Mouse (Mus musculus) limb, embryonic 13.5 days (tissue): Measurements from ENCODE around the gene 1700049E17Rik2. TPM values are rescaled to one million over a fixed set of nuclear protein-coding genes. Genes with fewer than 3 reads are reported as not detected.
"Not testable (repeated sequence)": the region's sequence is repeated elsewhere in the genome, so short reads cannot be mapped to it uniquely, and the experiment has no call there.

Experiments
- ATAC-seq: fragments of 200-750 bp; cut with Nextera tagmentation; 2 replicates; pipeline ENCODE4 v1.8.0; 2017; ENCODE audit warnings: low read depth, moderate number of reproducible peaks, moderate TSS enrichment; ENCODE audit not compliant: low FRiP score
- H3K27ac ChIP-seq: fragments of 300-500 bp; sonication (generic); 2 replicates; pipeline ENCODE4 v1.5.1; 2015; ENCODE audit warnings: inconsistent platforms, mild to moderate bottlenecking, moderate library complexity
- H3K27me3 ChIP-seq: fragments of 300-500 bp; sonication (generic); 2 replicates; pipeline ENCODE4 v1.6.1; 2015; ENCODE audit warnings: mild to moderate bottlenecking, inconsistent platforms
- H3K36me3 ChIP-seq: fragments of 300-500 bp; sonication (generic); 2 replicates; pipeline ENCODE4 v1.6.1; 2015; ENCODE audit warnings: inconsistent platforms, mild to moderate bottlenecking, moderate library complexity
- H3K4me1 ChIP-seq: fragments of 300-500 bp; sonication (generic); 2 replicates; pipeline ENCODE4 v1.6.1; 2015; ENCODE audit warnings: inconsistent platforms
- H3K4me2 ChIP-seq: fragments of 300-500 bp; sonication (generic); replicated peaks from 2 replicates; pipeline ENCODE4 v1.6.1; 2015; ENCODE audit warnings: inconsistent platforms, mild to moderate bottlenecking, moderate library complexity
- H3K4me3 ChIP-seq: fragments of 300-500 bp; sonication (generic); 2 replicates; pipeline ENCODE4 v1.5.1; 2015; ENCODE audit warnings: moderate library complexity, mild to moderate bottlenecking, inconsistent platforms
- H3K9ac ChIP-seq: fragments of 300-500 bp; sonication (generic); 2 replicates; pipeline ENCODE4 v1.6.1; 2015; ENCODE audit warnings: mild to moderate bottlenecking, inconsistent platforms
- H3K9me3 ChIP-seq: fragments of 300-500 bp; sonication (generic); 2 replicates; pipeline ENCODE4 v1.6.1; 2016; ENCODE audit warnings: inconsistent platforms
- WGBS: fragments of 180-500 bp; shearing (Covaris S2); methylation state at CpG from one replicate; pipeline ENCODE4 v1.1.7; 2015; 5-methylcytosine and 5-hydroxymethylcytosine counted together
- polyA plus RNA-seq: library from polyadenylated mRNA; unstranded; fragments of >200 nt; fragmentation: Nextera tagmentation; extraction: Ambion mirVana; gene quantifications from 2 replicates; pipeline ENCODE4 v1.2.1, GENCODE M21; 2015

1700049E17Rik2 gene
- polyA plus RNA-seq, result not detected in 2 replicates

DNA sequence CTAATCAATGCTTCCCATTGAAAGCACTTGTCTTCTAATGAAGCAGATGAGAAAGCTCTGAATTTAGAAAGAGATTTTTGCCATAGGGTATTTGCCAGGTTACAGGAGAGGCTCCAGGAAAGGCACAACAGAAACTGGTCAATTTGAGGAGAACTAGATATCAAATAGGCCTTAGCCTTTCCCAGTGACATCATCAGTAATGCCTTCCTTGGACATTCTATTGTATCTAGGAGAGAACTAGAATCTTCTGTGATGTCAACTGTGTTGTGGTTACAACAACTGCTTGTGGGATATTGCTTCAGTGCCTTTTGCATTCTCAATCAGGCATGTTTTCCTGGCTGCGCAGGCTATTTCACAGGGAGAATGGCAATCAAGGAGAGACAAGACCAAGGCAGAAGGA, at the start of gene 1700049E17Rik2:
Gene 1700049E17Rik2, plus strand, starts transcription at position 301 of the 400 bp plus-strand sequence.
- not testable (repeated sequence) for H3K4me2 ChIP-seq, H3K36me3 ChIP-seq, H3K9me3 ChIP-seq, H3K4me1 ChIP-seq, H3K4me3 ChIP-seq, ATAC-seq, H3K9ac ChIP-seq, H3K27me3 ChIP-seq, H3K27ac ChIP-seq
- no CpG with 5 or more reads among the region's 1 CpGs for WGBS

DNA sequence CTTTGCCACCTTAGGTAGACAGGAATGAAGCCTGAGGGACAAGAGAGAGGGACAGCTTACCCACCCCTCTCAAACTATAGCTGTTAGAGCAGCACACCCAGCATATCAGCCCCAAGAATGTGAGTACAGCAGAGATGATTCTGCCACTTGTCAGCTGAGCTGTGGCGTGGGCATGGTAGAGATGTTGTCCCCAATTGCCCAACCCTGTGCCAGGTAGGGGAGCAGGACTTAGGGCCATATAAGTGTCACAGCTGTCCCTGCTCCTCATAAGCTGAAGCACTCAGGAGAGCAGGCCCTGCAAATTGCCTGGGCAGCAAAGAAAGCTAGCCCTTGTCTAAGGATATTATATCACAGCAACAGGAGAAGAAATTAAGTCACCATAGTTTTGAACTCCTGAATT, 48.3 kb upstream of the 1700049E17Rik2 start:
- not testable (repeated sequence) for H3K9me3 ChIP-seq, H3K36me3 ChIP-seq, H3K4me1 ChIP-seq, H3K27me3 ChIP-seq, H3K27ac ChIP-seq, ATAC-seq, H3K4me3 ChIP-seq, H3K9ac ChIP-seq, H3K4me2 ChIP-seq
- 79% methylated on average over 1 of the region's 1 CpGs for WGBS

DNA sequence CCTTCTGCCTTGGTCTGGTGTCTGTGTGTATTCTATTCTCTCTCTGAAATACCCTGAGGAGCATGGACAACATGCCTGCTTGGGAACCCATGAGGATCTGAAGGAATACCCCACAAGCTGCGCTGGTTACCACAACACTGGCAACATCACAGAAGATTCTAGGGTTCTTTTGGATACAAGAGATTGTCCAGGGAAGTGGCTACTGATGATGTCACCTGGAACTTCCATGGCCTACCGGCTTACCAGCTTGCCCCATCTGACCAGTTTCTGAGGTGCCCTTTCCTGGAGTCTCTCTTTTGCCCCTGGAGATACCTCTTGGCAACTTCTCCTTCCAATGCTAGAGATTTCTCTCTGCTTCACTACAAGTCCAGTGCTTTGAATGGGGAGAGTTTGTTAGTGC, 17.5 kb upstream of the 1700049E17Rik2 start, which contains the start of gene Gm7970:
Gene Gm7970, minus strand, starts transcription at position 101 of the 400 bp plus-strand sequence.
- H3K9me3 ChIP-seq, H3K9ac ChIP-seq, H3K27me3 ChIP-seq, H3K27ac ChIP-seq, H3K4me1 ChIP-seq, H3K4me3 ChIP-seq, H3K4me2 ChIP-seq, ATAC-seq, H3K36me3 ChIP-seq: not testable (repeated sequence)
- WGBS, result no CpG with 5 or more reads among the region's 2 CpGs

DNA sequence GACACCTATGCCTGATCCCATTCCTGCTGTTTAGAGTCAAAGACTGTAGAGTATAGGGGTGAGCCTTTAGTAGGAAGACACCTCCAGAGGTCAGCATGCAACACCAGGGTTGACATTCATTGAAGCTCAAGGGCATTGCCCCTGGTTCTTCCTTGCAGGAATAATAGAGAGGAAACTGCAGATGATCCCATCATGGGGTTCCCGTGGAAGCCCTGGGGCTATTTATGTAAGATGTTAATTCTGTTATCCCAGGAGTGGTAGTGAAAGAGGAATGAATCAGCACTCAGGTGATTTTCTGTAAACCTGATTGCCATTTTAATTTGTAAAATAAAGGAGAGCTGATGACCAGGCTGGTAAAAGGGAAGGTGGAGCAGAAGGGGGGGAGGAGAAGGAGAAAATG, 13.3 kb downstream of the 1700049E17Rik2 start:
- H3K4me1 ChIP-seq, H3K27ac ChIP-seq, H3K36me3 ChIP-seq, ATAC-seq, H3K27me3 ChIP-seq, H3K4me3 ChIP-seq, H3K9ac ChIP-seq, H3K9me3 ChIP-seq, H3K4me2 ChIP-seq: not testable (repeated sequence)
- WGBS, result 73% methylated on average over 1 of the region's 1 CpGs

DNA sequence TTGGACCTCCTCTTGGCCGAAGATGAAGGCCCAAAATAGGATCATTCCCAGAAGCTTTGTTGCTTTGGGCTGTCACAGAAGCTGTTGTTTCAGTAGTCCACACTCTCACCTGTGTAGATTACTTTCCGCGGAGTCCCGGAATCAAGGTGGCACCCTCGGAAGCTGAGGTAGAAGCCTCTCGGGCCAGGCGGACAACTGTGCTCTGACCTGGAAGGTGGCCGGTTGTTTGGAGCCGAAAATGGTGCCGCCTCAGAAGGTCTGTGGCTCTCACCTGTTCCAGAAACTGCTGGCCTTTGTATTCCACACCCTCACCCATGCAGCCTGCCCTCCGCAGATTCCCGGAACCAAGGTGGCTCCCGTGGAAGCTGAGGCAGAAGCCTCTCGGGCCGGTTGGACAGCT, 27.9 kb downstream of the 1700049E17Rik2 start:
- not testable (repeated sequence) for H3K27ac ChIP-seq, H3K4me1 ChIP-seq, H3K4me2 ChIP-seq, H3K36me3 ChIP-seq, H3K27me3 ChIP-seq, H3K9ac ChIP-seq, ATAC-seq, H3K9me3 ChIP-seq, H3K4me3 ChIP-seq
- WGBS, result 91% methylated on average over 15 of the region's 15 CpGs

DNA sequence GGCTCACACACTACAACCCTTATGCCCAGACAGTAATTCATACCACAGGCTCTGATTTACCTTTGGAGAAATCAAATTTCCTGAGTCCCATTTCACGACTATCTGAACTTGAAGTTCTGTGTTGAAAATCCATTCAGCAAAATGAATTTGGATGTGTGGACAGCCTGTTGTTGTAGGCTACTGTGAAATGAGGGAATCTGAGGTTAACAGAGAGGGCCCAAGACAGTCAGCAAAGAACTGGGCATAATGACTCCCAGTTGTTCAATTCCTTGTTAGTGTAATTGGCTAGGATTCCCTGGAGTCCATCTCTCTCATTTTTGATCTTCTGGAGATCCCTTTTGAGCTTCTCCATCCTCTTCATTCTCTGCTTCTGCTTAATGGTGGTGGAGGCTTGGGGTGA, 37.7 kb downstream of the 1700049E17Rik2 start:
- H3K4me2 ChIP-seq, ATAC-seq, H3K36me3 ChIP-seq, H3K4me3 ChIP-seq, H3K27me3 ChIP-seq, H3K27ac ChIP-seq, H3K9ac ChIP-seq, H3K4me1 ChIP-seq, H3K9me3 ChIP-seq: not testable (repeated sequence)
- WGBS, result 89% methylated on average over 1 of the region's 1 CpGs

DNA sequence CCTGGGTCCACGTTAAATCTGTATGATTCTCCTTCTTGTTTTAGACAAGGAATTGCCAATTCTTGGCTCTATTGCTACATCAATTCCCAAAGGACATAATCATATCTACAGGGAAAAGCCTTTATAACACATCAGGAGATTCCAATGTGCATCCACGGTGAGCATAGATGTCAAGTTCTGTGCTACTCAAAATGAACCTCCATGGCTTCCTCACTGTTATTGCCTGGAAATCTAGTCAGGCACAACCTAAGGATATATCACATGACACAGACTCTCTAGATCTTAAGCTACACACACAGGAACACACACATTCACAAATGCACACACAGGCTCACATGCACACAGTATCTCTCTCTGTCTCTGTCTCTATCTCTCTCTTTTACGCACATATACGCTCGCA, 49.5 kb downstream of the 1700049E17Rik2 start:
- not testable (repeated sequence) for H3K4me2 ChIP-seq, ATAC-seq, H3K9me3 ChIP-seq, H3K4me1 ChIP-seq, H3K4me3 ChIP-seq, H3K9ac ChIP-seq, H3K27me3 ChIP-seq, H3K36me3 ChIP-seq, H3K27ac ChIP-seq
- WGBS, result 91% methylated on average over 5 of the region's 5 CpGs

DNA sequence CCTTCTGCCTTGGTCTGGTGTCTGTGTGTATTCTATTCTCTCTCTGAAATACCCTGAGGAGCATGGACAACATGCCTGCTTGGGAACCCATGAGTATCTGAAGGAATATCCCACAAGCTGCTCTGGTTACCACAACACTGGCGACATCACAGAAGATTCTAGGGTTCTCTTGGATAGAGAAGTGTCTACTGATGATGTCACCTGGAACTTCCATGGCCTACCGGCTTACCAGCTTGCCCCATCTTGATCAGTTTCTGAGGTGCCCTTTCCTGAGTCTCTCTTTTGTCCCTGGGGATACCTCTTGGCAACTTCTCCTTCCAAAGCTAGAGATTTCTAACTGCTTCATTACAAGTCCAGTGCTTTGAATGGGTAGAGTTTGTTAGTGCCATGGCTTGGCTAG, 51.5 kb downstream of the 1700049E17Rik2 start, which contains the start of gene Gm3072:
Gene Gm3072, minus strand, starts transcription at position 101 of the 400 bp plus-strand sequence.
- H3K27me3 ChIP-seq, H3K36me3 ChIP-seq, H3K4me3 ChIP-seq, H3K4me2 ChIP-seq, H3K9me3 ChIP-seq, H3K27ac ChIP-seq, H3K9ac ChIP-seq, ATAC-seq, H3K4me1 ChIP-seq: not testable (repeated sequence)
- 74% methylated on average over 1 of the region's 2 CpGs for WGBS

DNA sequence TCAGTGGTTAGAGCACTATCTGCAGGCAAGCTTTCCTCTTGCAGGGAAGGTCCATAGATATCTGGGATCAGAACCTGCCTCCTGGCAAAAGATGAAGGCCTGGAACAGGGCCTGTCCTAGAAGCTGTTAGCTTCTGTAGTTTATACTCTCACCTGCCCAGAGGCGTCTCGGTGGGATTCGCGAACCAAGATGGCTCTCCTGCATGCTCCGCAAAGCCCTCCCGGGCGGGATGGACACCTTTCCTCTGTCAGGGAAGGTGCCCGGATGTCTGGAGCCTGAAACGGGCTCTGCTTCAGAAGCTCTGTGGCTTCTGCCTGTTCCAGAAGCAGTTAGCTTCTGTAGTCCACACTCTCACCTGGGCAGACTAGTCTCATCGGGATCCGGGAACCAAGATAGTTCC, 57.1 kb downstream of the 1700049E17Rik2 start:
- WGBS, result 88% methylated on average over 9 of the region's 11 CpGs
- not testable (repeated sequence) for ATAC-seq, H3K27me3 ChIP-seq, H3K4me2 ChIP-seq, H3K9ac ChIP-seq, H3K4me3 ChIP-seq, H3K4me1 ChIP-seq, H3K27ac ChIP-seq, H3K9me3 ChIP-seq, H3K36me3 ChIP-seq

Other genes with a start within 250 kb of the 1700049E17Rik2 start
- gene Gm5798, start 224.6 kb upstream of the 1700049E17Rik2 start, polyA plus RNA-seq, result not detected in 2 replicates
- not detected in 2 replicates for gene Gm7945, start 186.8 kb upstream of the 1700049E17Rik2 start, polyA plus RNA-seq
- not detected in 2 replicates for gene Gm6482, start 164.9 kb upstream of the 1700049E17Rik2 start, polyA plus RNA-seq
- not detected in 2 replicates for gene Gm7954, start 119.7 kb upstream of the 1700049E17Rik2 start, polyA plus RNA-seq
- gene Gm3486, start 83.7 kb upstream of the 1700049E17Rik2 start, polyA plus RNA-seq, result not detected in 2 replicates
- not detected in 2 replicates for gene Gm7970, start 17.6 kb upstream of the 1700049E17Rik2 start, polyA plus RNA-seq
- gene Gm3072, start 51.4 kb downstream of the 1700049E17Rik2 start, polyA plus RNA-seq, result not detected in 2 replicates
- gene Gm3676, start 73.3 kb downstream of the 1700049E17Rik2 start, polyA plus RNA-seq, result not detected in 2 replicates
- gene Gm8068, start 128.7 kb downstream of the 1700049E17Rik2 start, polyA plus RNA-seq, result not detected in 2 replicates
- not detected in 2 replicates for gene Gm7929, start 177.4 kb downstream of the 1700049E17Rik2 start, polyA plus RNA-seq
- not detected in 2 replicates for gene Gm47189, start 199.2 kb downstream of the 1700049E17Rik2 start, polyA plus RNA-seq